Mouse (Mus musculus) liver, postnatal 0 days (tissue): ENCODE data around the gene Smarcb1. TPM values are rescaled to one million over a fixed set of nuclear protein-coding genes. Genes with fewer than 3 reads are reported as not detected.
A peak's percentile ranks its signal among the peaks of the same experiment; 100 is the strongest.

Experiments used
- ATAC-seq: fragments of 200-750 bp; cut with Nextera tagmentation; 2 replicates; pipeline ENCODE4 v1.8.0; 2017; ENCODE audit warnings: mild to moderate bottlenecking, moderate library complexity
- DNase-seq: peaks from one replicate; pipeline ENCODE4 v3.0.0-alpha.2; 2016
- H3K27ac ChIP-seq: fragments of 300-500 bp; sonication (generic); 2 replicates; pipeline ENCODE4 v1.5.1; 2014; ENCODE audit warnings: antibody characterized with exemption, moderate library complexity, mild to moderate bottlenecking, low read depth
- H3K27me3 ChIP-seq: fragments of 300-500 bp; sonication (generic); 2 replicates; pipeline ENCODE4 v1.6.1; 2014; ENCODE audit warnings: low read length, control low read depth, mixed read lengths; ENCODE audit not compliant: insufficient read depth
- H3K36me3 ChIP-seq: fragments of 300-500 bp; sonication (generic); replicated peaks from 2 replicates; pipeline ENCODE4 v1.6.1; 2014; ENCODE audit warnings: mild to moderate bottlenecking, control low read depth, low read length, moderate library complexity, mixed read lengths; ENCODE audit not compliant: insufficient read depth
- H3K4me1 ChIP-seq: fragments of 300-500 bp; sonication (generic); 2 replicates; pipeline ENCODE4 v1.6.1; 2014; ENCODE audit warnings: antibody characterized with exemption, mild to moderate bottlenecking, control low read depth; ENCODE audit not compliant: insufficient read depth
- H3K4me2 ChIP-seq: fragments of 300-500 bp; sonication (generic); 2 replicates; pipeline ENCODE4 v1.6.1; 2014; ENCODE audit warnings: low read depth, mild to moderate bottlenecking, low read length, moderate library complexity, mixed read lengths
- H3K4me3 ChIP-seq: fragments of 300-500 bp; sonication (generic); 2 replicates; pipeline ENCODE4 v1.5.1; 2014; ENCODE audit warnings: low read depth, low read length
- H3K9ac ChIP-seq: fragments of 300-500 bp; sonication (generic); replicated peaks from 2 replicates; pipeline ENCODE4 v1.6.1; 2014; ENCODE audit warnings: mild to moderate bottlenecking, moderate library complexity
- H3K9me3 ChIP-seq: fragments of 300-500 bp; sonication (generic); 2 replicates; pipeline ENCODE4 v1.6.1; 2016; ENCODE audit warnings: mild to moderate bottlenecking, control low read depth, low read length, mixed read lengths
- CTCF ChIP-seq: sonication (generic); IDR thresholded peaks from 2 replicates; pipeline ENCODE4 v1.5.1; 2016; ENCODE audit warnings: antibody characterized with exemption, low read depth
- EP300 ChIP-seq: IDR thresholded peaks from 2 replicates; pipeline ENCODE4 v1.6.1; 2016; ENCODE audit warnings: antibody characterized with exemption, low read depth, mild to moderate bottlenecking
- WGBS: fragments of 180-500 bp; shearing (Covaris S2); extraction: QIAGEN DNeasy Blood & Tissue Kit; methylation state at CpG from one replicate; pipeline ENCODE4 v1.1.7; 2014; ENCODE audit not compliant: insufficient replicate concordance; 5-methylcytosine and 5-hydroxymethylcytosine counted together
- polyA plus RNA-seq: library from polyadenylated mRNA; unstranded; fragments of >200 nt; fragmentation: Nextera tagmentation; extraction: Ambion mirVana; gene quantifications from 2 replicates; pipeline ENCODE4 v1.2.1, GENCODE M21; 2015

Gene Smarcb1
- polyA plus RNA-seq, 1 experiment from 2014 or later, result 35.5 TPM

GRCm38 (mm10) chr10:75854096-75854495, 67.3 kb downstream of the Smarcb1 start:
- no peaks in the 10 kb centered on the region for H3K27me3 ChIP-seq

GRCm38 (mm10) chr10:75853452-75853851, 68.0 kb downstream of the Smarcb1 start:
- 16% methylated on average over 10 of the region's 10 CpGs for WGBS
- H3K9me3 ChIP-seq, result no peaks in the 10 kb centered on the region
- H3K4me1 ChIP-seq, result peaks cover 9% of the 10 kb centered on the region
- ATAC-seq (peak; percentile 73), DNase-seq (peak; percentile 86)
- no peak overlapping the region for H3K4me2 ChIP-seq
- H3K27ac ChIP-seq, result no peak overlapping the region
- no peak overlapping the region for H3K4me3 ChIP-seq
- TF ChIP-seq CTCF, result peak; percentile 86
- no peak for TF ChIP-seq EP300
- peaks cover 10% of the 10 kb centered on the region for H3K36me3 ChIP-seq
- no peaks in the 10 kb centered on the region for H3K27me3 ChIP-seq
- no peak overlapping the region for H3K9ac ChIP-seq

More at GRCm38 (mm10) chr10:75854096-75854495, 67.3 kb downstream of the Smarcb1 start:
- Histone ChIP-seq H3K27ac (no peak overlapping the region), H3K9ac (no peak overlapping the region), H3K4me3 (no peak overlapping the region), H3K4me2 (no peak overlapping the region), H3K9me3 (no peaks in the 10 kb centered on the region), H3K36me3 (peaks cover 14% of the 10 kb centered on the region), H3K4me1 (peaks cover 16% of the 10 kb centered on the region)
- ATAC-seq (no peak), DNase-seq (no peak)
- 59% methylated on average over 5 of the region's 5 CpGs for WGBS
- TF ChIP-seq EP300, result no peak
- no peak for TF ChIP-seq CTCF

- peaks cover 3% of the 10 kb centered on the region for H3K36me3 ChIP-seq
- H3K27me3 ChIP-seq, result no peaks in the 10 kb centered on the region
- DNase-seq, result peak; percentile 37
- 74% methylated on average over 12 of the region's 12 CpGs for WGBS
- peak; percentile 62; the same call in 1 of the 2 replicates for ATAC-seq
- no peak overlapping the region for H3K9ac ChIP-seq
- H3K9me3 ChIP-seq, result no peaks in the 10 kb centered on the region
- H3K4me1 ChIP-seq, result peaks cover 4% of the 10 kb centered on the region
- no peak overlapping the region for H3K27ac ChIP-seq
- H3K4me3 ChIP-seq, result no peak overlapping the region
- H3K4me2 ChIP-seq, result no peak overlapping the region
- TF ChIP-seq CTCF (no peak), EP300 (no peak)
These were observed 68.8 kb downstream of the Smarcb1 start for GRCm38 (mm10) chr10:75852539-75853125.

GRCm38 (mm10) chr10:75851681-75852080, 69.7 kb downstream of the Smarcb1 start:
- no peaks in the 10 kb centered on the region for H3K36me3 ChIP-seq
- 62% methylated on average over 3 of the region's 3 CpGs for WGBS
- no peak overlapping the region for H3K4me2 ChIP-seq
- no peak overlapping the region for H3K4me3 ChIP-seq
- no peaks in the 10 kb centered on the region for H3K4me1 ChIP-seq
- ATAC-seq (no peak), DNase-seq (no peak)
- H3K27me3 ChIP-seq, result no peaks in the 10 kb centered on the region
- TF ChIP-seq CTCF (no peak), EP300 (no peak)
- no peaks in the 10 kb centered on the region for H3K9me3 ChIP-seq
- H3K9ac ChIP-seq, result no peak overlapping the region
- H3K27ac ChIP-seq, result no peak overlapping the region

GRCm38 (mm10) chr10:75851076-75851475, 70.3 kb downstream of the Smarcb1 start:
- no peak overlapping the region for H3K27ac ChIP-seq
- no peaks in the 10 kb centered on the region for H3K36me3 ChIP-seq
- H3K4me1 ChIP-seq, result no peaks in the 10 kb centered on the region
- no peak for ATAC-seq
- no peak for TF ChIP-seq EP300
- TF ChIP-seq CTCF, result no peak
- H3K9ac ChIP-seq, result no peak overlapping the region
- no peaks in the 10 kb centered on the region for H3K9me3 ChIP-seq
- 26% methylated on average over 6 of the region's 6 CpGs for WGBS
- H3K27me3 ChIP-seq, result no peaks in the 10 kb centered on the region
- DNase-seq, result no peak
- no peak overlapping the region for H3K4me3 ChIP-seq
- H3K4me2 ChIP-seq, result no peak overlapping the region

- H3K4me2 ChIP-seq, result no peak overlapping the region
- no peaks in the 10 kb centered on the region for H3K9me3 ChIP-seq
- H3K4me1 ChIP-seq, result peaks cover 15% of the 10 kb centered on the region
- H3K27me3 ChIP-seq, result no peaks in the 10 kb centered on the region
- ATAC-seq (no peak), DNase-seq (no peak)
- TF ChIP-seq EP300 (no peak), CTCF (no peak)
- H3K27ac ChIP-seq, result no peak overlapping the region
- no peaks in the 10 kb centered on the region for H3K36me3 ChIP-seq
- H3K4me3 ChIP-seq, result no peak overlapping the region
- WGBS, result 45% methylated on average over 3 of the region's 3 CpGs
- no peak overlapping the region for H3K9ac ChIP-seq
These were observed 73.0 kb downstream of the Smarcb1 start for GRCm38 (mm10) chr10:75848382-75848781.

Other genes starting within 250 kb of the Smarcb1 start
- 8.2 and 9.1 TPM in 2 replicates for gene Cabin1, start 157.3 kb downstream of the Smarcb1 start, polyA plus RNA-seq
- gene Ddt, start 148.2 kb downstream of the Smarcb1 start, polyA plus RNA-seq, result 739 and 838 TPM in 2 replicates
- gene Gm20441, start 140.7 kb downstream of the Smarcb1 start, polyA plus RNA-seq, result 0.24 TPM in 1 of 2 replicates, not detected in the other
- gene Gstt3, start 140.2 kb downstream of the Smarcb1 start, polyA plus RNA-seq, result 32.6 and 39.3 TPM in 2 replicates
- gene Gstt1, start 123.0 kb downstream of the Smarcb1 start, polyA plus RNA-seq, result 77.5 and 78.5 TPM in 2 replicates
- gene Gstt4, start 99.1 kb downstream of the Smarcb1 start, polyA plus RNA-seq, result not detected in 2 replicates
- gene Gstt2, start 84.2 kb downstream of the Smarcb1 start, polyA plus RNA-seq, result 148 and 175 TPM in 2 replicates
- gene Mif, start 61.4 kb downstream of the Smarcb1 start, polyA plus RNA-seq, result 1,043 and 1,160 TPM in 2 replicates
- gene Derl3, start 28.2 kb downstream of the Smarcb1 start, polyA plus RNA-seq, result 0.52 and 0.95 TPM in 2 replicates
- gene Chchd10, start 11.5 kb upstream of the Smarcb1 start, polyA plus RNA-seq, result 1,168 and 1,173 TPM in 2 replicates
- 2.8 and 3.6 TPM in 2 replicates for gene Mmp11, start 14.9 kb upstream of the Smarcb1 start, polyA plus RNA-seq
- 6.9 and 8.6 TPM in 2 replicates for gene Gm867, start 19.1 kb upstream of the Smarcb1 start, polyA plus RNA-seq
- 61.6 and 65.5 TPM in 2 replicates for gene Vpreb3, start 21.4 kb upstream of the Smarcb1 start, polyA plus RNA-seq
- gene Gm5134, start 32.9 kb upstream of the Smarcb1 start, polyA plus RNA-seq, result 0.04 and 0.06 TPM in 2 replicates
- 7.3 and 8.3 TPM in 2 replicates for gene Zfp280b, start 111.0 kb upstream of the Smarcb1 start, polyA plus RNA-seq
- gene Slc5a4b, start 189.3 kb upstream of the Smarcb1 start, polyA plus RNA-seq, result not detected in 2 replicates
- not detected in 2 replicates for gene Slc5a4a, start 225.8 kb upstream of the Smarcb1 start, polyA plus RNA-seq